Mouse (Mus musculus) neural tube, embryonic 13.5 days (tissue): ENCODE measurements around the gene Mdh2. TPM values are rescaled to one million over a fixed set of nuclear protein-coding genes. Genes with fewer than 3 reads are reported as not detected.
A peak's percentile ranks its signal among the peaks of the same experiment; 100 is the strongest.

Experiments used
- ATAC-seq: fragments of 200-750 bp; cut with Nextera tagmentation; 2 replicates; pipeline ENCODE4 v1.8.0; 2017; ENCODE audit warnings: low read depth, mild to moderate bottlenecking, moderate TSS enrichment, moderate library complexity
- H3K27ac ChIP-seq: fragments of 300-500 bp; sonication (generic); replicated peaks from 2 replicates; pipeline ENCODE4 v1.5.1; 2015; ENCODE audit warnings: moderate library complexity, mild to moderate bottlenecking, inconsistent platforms
- H3K27me3 ChIP-seq: fragments of 300-500 bp; sonication (generic); 2 replicates; pipeline ENCODE4 v1.6.1; 2015; ENCODE audit warnings: mild to moderate bottlenecking, inconsistent platforms
- H3K36me3 ChIP-seq: fragments of 300-500 bp; sonication (generic); 2 replicates; pipeline ENCODE4 v1.6.1; 2015; ENCODE audit warnings: mild to moderate bottlenecking, inconsistent platforms
- H3K4me1 ChIP-seq: fragments of 300-500 bp; sonication (generic); replicated peaks from 2 replicates; pipeline ENCODE4 v1.6.1; 2015; ENCODE audit warnings: inconsistent platforms
- H3K4me2 ChIP-seq: fragments of 300-500 bp; sonication (generic); 2 replicates; pipeline ENCODE4 v1.6.1; 2015; ENCODE audit warnings: inconsistent platforms, mild to moderate bottlenecking, moderate library complexity
- H3K4me3 ChIP-seq: fragments of 300-500 bp; sonication (generic); 2 replicates; pipeline ENCODE4 v1.5.1; 2015; ENCODE audit warnings: mild to moderate bottlenecking, inconsistent platforms
- H3K9ac ChIP-seq: fragments of 300-500 bp; sonication (generic); 2 replicates; pipeline ENCODE4 v1.6.1; 2015; ENCODE audit warnings: moderate library complexity, mild to moderate bottlenecking, inconsistent platforms
- H3K9me3 ChIP-seq: fragments of 300-500 bp; sonication (generic); 2 replicates; pipeline ENCODE4 v1.6.1; 2016; ENCODE audit warnings: inconsistent platforms
- WGBS: fragments of 180-500 bp; shearing (Covaris S2); methylation state at CpG from one replicate; pipeline ENCODE4 v1.1.7; 2015; 5-methylcytosine and 5-hydroxymethylcytosine counted together
- polyA plus RNA-seq: library from polyadenylated mRNA; unstranded; fragments of >200 nt; fragmentation: Nextera tagmentation; extraction: Ambion mirVana; gene quantifications from 2 replicates; pipeline ENCODE4 v1.2.1, GENCODE M21; 2015

Gene Mdh2
- polyA plus RNA-seq, 1 experiment from 2014 or later: 633 TPM

- WGBS: 25% methylated on average over 18 of the region's 18 CpGs
- Histone ChIP-seq H3K36me3 (peaks cover 27% of the 10 kb centered on the region), H3K4me3 (peak overlapping the region; percentile 76), H3K9ac (peak overlapping the region; percentile 86), H3K27me3 (no peaks in the 10 kb centered on the region), H3K4me2 (peak overlapping the region; percentile 98), H3K4me1 (peaks cover 19% of the 10 kb centered on the region), H3K9me3 (peaks cover 7% of the 10 kb centered on the region), H3K27ac (no peak overlapping the region)
- peak; percentile 62 for ATAC-seq
Observed at GRCm38 (mm10) chr5:135742941-135743740, 35.1 kb upstream of the Mdh2 start.

DNA sequence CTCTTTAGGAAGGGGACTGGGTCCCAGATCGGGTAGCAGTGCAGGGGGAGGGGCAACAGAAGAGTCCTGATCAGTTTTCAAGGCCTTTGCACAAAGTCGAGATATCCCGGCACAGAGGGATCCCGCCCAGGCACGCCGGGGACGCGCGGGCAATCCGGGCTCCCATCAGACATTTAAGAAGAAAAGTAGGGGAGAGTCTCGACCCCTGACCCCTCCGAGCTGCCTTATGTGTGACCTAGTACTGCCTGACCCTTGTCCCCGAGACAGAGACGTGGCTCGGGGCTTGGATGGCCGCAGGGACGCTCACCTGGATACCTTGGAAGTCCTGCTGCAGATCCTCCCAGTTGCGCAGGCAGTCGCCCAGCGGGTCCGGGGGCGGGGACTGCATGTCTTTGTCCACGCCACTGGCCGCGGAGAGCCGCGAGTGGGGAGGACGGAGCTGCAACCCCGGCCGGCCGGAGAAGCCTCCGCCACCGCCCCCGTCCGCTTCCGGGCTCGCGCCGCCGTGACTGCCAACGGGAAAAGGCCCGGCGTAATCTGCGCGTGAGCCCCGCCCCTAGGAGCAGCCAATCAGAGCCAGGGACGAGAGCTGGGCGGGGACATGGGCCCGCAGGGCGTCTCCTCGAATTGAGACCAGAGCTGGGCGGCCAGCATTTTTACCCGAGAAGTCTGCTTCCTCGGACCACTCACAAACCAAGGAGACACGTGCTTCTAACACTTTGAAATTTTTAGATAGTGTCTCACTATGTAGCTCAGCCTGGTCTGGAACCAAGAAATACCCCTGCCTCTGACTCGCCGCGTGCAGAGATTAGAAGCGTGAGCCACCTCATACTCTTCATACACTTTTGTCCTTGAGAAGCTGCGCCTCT is 34.3 kb upstream of the Mdh2 start, which contains the start of gene Tmem120a:
Gene Tmem120a, minus strand, starts transcription at position 708 of the 869 bp plus-strand sequence.
- Histone ChIP-seq H3K9me3 (peaks cover 14% of the 10 kb centered on the region), H3K36me3 (peaks cover 24% of the 10 kb centered on the region), H3K4me2 (peak within 1 kb of the TSS; percentile 98), H3K27ac (no peak within 1 kb of the TSS), H3K4me3 (peak within 1 kb of the TSS; percentile 76), H3K27me3 (no peaks in the 10 kb centered on the region), H3K4me1 (peaks cover 19% of the 10 kb centered on the region), H3K9ac (peak within 1 kb of the TSS; percentile 86)
- ATAC-seq: peak; percentile 94
- WGBS: under 1% methylated on average over 60 of the region's 60 CpGs

GRCm38 (mm10) chr5:135744742-135745141 is 33.5 kb upstream of the Mdh2 start:
- peak overlapping the region; percentile 86 for H3K9ac ChIP-seq
- H3K4me2 ChIP-seq: peak overlapping the region; percentile 98
- peaks cover 19% of the 10 kb centered on the region for H3K36me3 ChIP-seq
- peak overlapping the region; percentile 76 for H3K4me3 ChIP-seq
- H3K27ac ChIP-seq: no peak overlapping the region
- H3K27me3 ChIP-seq: no peaks in the 10 kb centered on the region
- H3K4me1 ChIP-seq: peaks cover 19% of the 10 kb centered on the region
- WGBS: 18% methylated on average over 12 of the region's 12 CpGs
- no peak for ATAC-seq
- peaks cover 15% of the 10 kb centered on the region for H3K9me3 ChIP-seq

DNA sequence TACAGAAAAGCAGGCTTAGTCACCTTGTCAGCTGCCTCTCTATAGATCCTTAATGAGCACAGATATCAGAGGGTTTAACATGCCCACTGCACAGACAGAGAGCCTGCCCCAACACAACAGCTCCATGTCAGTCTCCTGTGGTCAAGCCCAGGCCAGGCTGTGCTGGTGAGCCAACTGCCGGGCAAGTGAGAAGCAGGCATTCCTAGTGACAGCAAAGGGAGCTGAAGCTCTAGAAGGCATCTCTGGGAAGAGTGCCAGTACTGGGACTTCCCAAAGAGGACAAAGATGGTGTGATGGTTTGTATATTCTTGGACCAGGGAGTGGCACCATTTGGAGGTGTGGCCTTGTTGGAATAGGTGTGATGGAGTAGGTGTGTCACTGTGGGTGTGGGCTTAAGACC is 27.2 kb upstream of the Mdh2 start:
- Histone ChIP-seq H3K4me1 (no peaks in the 10 kb centered on the region; the same call in 1 of the 2 replicates), H3K4me2 (no peak overlapping the region), H3K9me3 (peaks cover 15% of the 10 kb centered on the region), H3K27ac (no peak overlapping the region), H3K36me3 (no peaks in the 10 kb centered on the region), H3K27me3 (no peaks in the 10 kb centered on the region), H3K4me3 (no peak overlapping the region), H3K9ac (no peak overlapping the region)
- 77% methylated on average over 1 of the region's 1 CpGs for WGBS
- no peak for ATAC-seq

GRCm38 (mm10) chr5:135751595-135751994 is 26.7 kb upstream of the Mdh2 start:
- WGBS: 74% methylated on average over 2 of the region's 2 CpGs
- no peaks in the 10 kb centered on the region; the same call in 1 of the 2 replicates for H3K4me1 ChIP-seq
- no peaks in the 10 kb centered on the region for H3K36me3 ChIP-seq
- no peaks in the 10 kb centered on the region for H3K27me3 ChIP-seq
- no peak for ATAC-seq
- H3K4me2 ChIP-seq: no peak overlapping the region
- H3K27ac ChIP-seq: no peak overlapping the region
- H3K4me3 ChIP-seq: no peak overlapping the region
- H3K9ac ChIP-seq: no peak overlapping the region
- H3K9me3 ChIP-seq: peaks cover 15% of the 10 kb centered on the region

GRCm38 (mm10) chr5:135761881-135762280 is 16.4 kb upstream of the Mdh2 start:
- Histone ChIP-seq H3K9me3 (no peaks in the 10 kb centered on the region), H3K9ac (no peak overlapping the region), H3K27ac (no peak overlapping the region), H3K4me2 (no peak overlapping the region), H3K4me1 (no peaks in the 10 kb centered on the region), H3K27me3 (no peaks in the 10 kb centered on the region), H3K36me3 (no peaks in the 10 kb centered on the region), H3K4me3 (no peak overlapping the region)
- ATAC-seq: no peak
- 74% methylated on average over 3 of the region's 3 CpGs for WGBS

DNA sequence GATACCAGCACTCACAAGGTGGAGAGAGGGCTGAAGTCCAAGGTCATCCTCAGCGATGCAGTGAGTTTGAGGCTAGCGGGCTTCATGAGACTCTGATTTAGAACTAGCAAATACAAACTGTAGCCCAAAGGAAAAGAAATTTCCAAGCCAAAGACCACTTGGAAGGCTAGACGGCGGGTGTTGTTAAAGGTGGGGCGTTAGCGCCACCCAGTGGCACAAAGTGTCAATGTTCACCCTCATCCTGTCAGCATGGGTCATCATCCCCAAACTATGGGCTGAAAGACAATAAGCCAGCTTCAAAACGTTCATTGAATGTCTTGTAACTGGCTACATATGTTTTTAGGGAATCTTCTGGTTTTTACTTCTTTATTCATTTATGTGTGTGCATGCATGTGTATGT is 14.8 kb upstream of the Mdh2 start:
- Histone ChIP-seq H3K4me2 (no peak overlapping the region), H3K4me1 (no peaks in the 10 kb centered on the region), H3K36me3 (no peaks in the 10 kb centered on the region), H3K9ac (no peak overlapping the region), H3K4me3 (no peak overlapping the region), H3K9me3 (no peaks in the 10 kb centered on the region), H3K27me3 (no peaks in the 10 kb centered on the region), H3K27ac (no peak overlapping the region)
- 6% methylated on average over 7 of the region's 7 CpGs for WGBS
- ATAC-seq: no peak

GRCm38 (mm10) chr5:135764971-135765370 is 13.3 kb upstream of the Mdh2 start:
- Histone ChIP-seq H3K36me3 (no peaks in the 10 kb centered on the region), H3K9ac (no peak overlapping the region), H3K27me3 (no peaks in the 10 kb centered on the region), H3K9me3 (no peaks in the 10 kb centered on the region), H3K27ac (no peak overlapping the region), H3K4me3 (no peak overlapping the region), H3K4me1 (no peaks in the 10 kb centered on the region), H3K4me2 (no peak overlapping the region)
- ATAC-seq: no peak
- 75% methylated on average over 3 of the region's 3 CpGs for WGBS

DNA sequence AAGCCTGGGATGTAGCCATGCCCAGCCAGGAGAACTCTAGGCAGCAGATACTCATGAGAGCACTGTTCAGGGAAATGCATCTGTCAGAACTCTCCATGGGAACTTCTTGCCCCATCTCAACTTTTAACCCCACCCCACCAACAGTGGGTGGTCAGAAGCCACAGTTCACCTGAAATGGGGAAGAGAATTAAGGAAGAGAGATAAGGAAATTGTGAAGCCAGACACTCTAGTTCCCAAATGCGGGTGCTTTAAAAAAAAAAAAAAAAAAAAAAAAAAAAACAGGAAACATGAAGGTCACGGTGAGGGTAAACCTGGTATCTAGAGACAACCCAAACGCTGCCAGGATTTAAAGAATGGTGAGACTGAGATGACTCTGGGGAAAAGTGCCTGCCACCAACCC is 5.8 kb upstream of the Mdh2 start:
- 67% methylated on average over 3 of the region's 3 CpGs for WGBS
- Histone ChIP-seq H3K4me2 (no peak overlapping the region), H3K4me3 (no peak overlapping the region), H3K9me3 (no peaks in the 10 kb centered on the region), H3K9ac (no peak overlapping the region), H3K4me1 (peaks cover 5% of the 10 kb centered on the region), H3K27ac (no peak overlapping the region), H3K27me3 (no peaks in the 10 kb centered on the region), H3K36me3 (no peaks in the 10 kb centered on the region)
- no peak for ATAC-seq

DNA sequence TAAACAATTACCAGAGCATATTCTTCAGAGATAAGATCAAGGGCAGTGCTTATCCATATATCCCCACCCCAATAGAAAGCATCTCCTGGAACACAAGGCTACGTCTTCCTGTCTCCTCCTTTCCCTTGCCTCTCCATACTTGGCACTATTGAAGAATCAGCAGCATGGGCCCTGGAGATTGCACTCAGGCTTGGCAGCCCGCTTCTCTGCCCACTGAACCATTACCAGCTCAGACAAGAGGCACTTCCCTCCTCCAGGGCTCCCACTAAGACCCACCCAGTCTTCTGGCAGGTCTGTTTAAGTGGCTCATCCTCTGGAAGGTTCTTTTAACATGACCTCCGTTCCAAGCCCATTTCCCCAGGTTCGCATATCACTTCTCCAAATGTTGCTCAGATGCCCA is 1.7 kb upstream of the Mdh2 start:
- Histone ChIP-seq H3K27me3 (no peaks in the 10 kb centered on the region), H3K36me3 (no peaks in the 10 kb centered on the region), H3K4me1 (peaks cover 31% of the 10 kb centered on the region), H3K9me3 (no peaks in the 10 kb centered on the region), H3K9ac (no peak overlapping the region), H3K27ac (no peak overlapping the region), H3K4me3 (no peak overlapping the region), H3K4me2 (no peak overlapping the region)
- WGBS: 87% methylated on average over 4 of the region's 4 CpGs
- no peak for ATAC-seq

DNA sequence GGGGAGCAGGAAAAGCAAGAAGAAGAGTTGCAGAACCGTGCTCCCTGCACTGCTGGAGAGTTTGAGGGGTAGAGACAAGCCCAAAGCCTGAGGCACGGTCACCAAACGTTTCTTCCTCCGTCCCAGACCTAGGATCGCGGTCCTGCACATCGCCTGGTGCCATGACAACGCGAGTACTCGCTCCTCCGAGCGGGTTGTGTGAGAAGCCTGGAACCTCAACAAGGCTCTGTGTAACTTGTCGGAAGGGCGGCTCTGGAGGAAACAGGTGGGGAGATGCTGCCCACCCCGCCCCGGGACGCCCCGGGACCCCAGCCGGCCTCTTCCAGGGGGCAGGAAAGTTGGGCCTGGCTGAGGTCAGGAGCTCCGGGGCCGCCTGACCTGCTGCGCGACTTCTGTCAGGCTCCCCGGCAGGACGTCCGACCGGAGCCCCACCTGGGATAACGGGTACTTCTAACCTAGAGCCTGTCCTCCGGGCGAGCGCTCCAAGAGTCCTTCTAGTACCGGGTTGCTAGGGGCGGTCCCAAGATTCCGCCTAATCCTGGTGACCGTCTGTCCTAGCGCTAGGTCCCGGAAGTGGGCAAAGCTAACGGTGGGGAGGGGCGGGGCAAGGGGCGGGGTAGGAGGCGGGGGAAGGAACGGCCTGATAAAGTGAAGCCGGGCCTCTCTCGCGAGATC is 347 bp upstream of the Mdh2 start, which contains the start of gene Styxl1:
Gene Styxl1, minus strand, starts transcription at position 590 of the 675 bp plus-strand sequence.
- Histone ChIP-seq H3K27ac (peak within 1 kb of the TSS; percentile 94), H3K4me2 (peak within 1 kb of the TSS; percentile 88), H3K4me1 (peaks cover 34% of the 10 kb centered on the region), H3K4me3 (peak within 1 kb of the TSS; percentile 64), H3K27me3 (no peaks in the 10 kb centered on the region), H3K9me3 (no peaks in the 10 kb centered on the region), H3K36me3 (peaks cover 13% of the 10 kb centered on the region), H3K9ac (peak within 1 kb of the TSS; percentile 95)
- ATAC-seq: peak; percentile 94
- under 1% methylated on average over 45 of the region's 45 CpGs for WGBS
